Mouse (Mus musculus): ENCODE data around the gene Miga1. TPM values are rescaled to one million over a fixed set of nuclear protein-coding genes. Genes with fewer than 3 reads are reported as not detected.
"Not testable (repeated sequence)": the region's sequence is repeated elsewhere in the genome, so short reads cannot be mapped to it uniquely, and the experiment has no call there.

The Miga1 gene
- total RNA-seq, 2 experiments from 2014 or later: 16.9 to 26.8 TPM

GRCm38 (mm10) chr3:152332545-152333300, 7.5 kb downstream of the Miga1 start:
- peak; percentile 52 for ATAC-seq (replicated peaks; ENCODE audit: low FRiP score, low TSS enrichment, poor library complexity, severe bottlenecking)

- ATAC-seq (replicated peaks; ENCODE audit: low FRiP score, low TSS enrichment, poor library complexity, severe bottlenecking): no peak
These were observed 8.1 kb downstream of the Miga1 start for GRCm38 (mm10) chr3:152332104-152332503.

- ATAC-seq (replicated peaks; ENCODE audit: low FRiP score, low TSS enrichment, poor library complexity, severe bottlenecking): no peak
These were observed 18.3 kb downstream of the Miga1 start for GRCm38 (mm10) chr3:152321765-152322547.

GRCm38 (mm10) chr3:152320972-152321645, 19.1 kb downstream of the Miga1 start:
- ATAC-seq (replicated peaks; ENCODE audit: low FRiP score, low TSS enrichment, poor library complexity, severe bottlenecking): peak; percentile 50; the same call in 1 of the 2 replicates

- not testable (repeated sequence) for ATAC-seq (replicated peaks; ENCODE audit: low FRiP score, low TSS enrichment, poor library complexity, severe bottlenecking)
These were observed 23.6 kb downstream of the Miga1 start for GRCm38 (mm10) chr3:152316447-152317173.

- ATAC-seq (replicated peaks; ENCODE audit: low FRiP score, low TSS enrichment, poor library complexity, severe bottlenecking): peak; percentile 99
These were observed 24.6 kb downstream of the Miga1 start for GRCm38 (mm10) chr3:152315613-152316012.

GRCm38 (mm10) chr3:152314666-152315065, 25.5 kb downstream of the Miga1 start:
- not testable (repeated sequence) for ATAC-seq (replicated peaks; ENCODE audit: low FRiP score, low TSS enrichment, poor library complexity, severe bottlenecking)

GRCm38 (mm10) chr3:152309250-152309645, 31.0 kb downstream of the Miga1 start:
- ATAC-seq (replicated peaks; ENCODE audit: low FRiP score, low TSS enrichment, poor library complexity, severe bottlenecking): peak; percentile 32

GRCm38 (mm10) chr3:152308485-152309249, 31.5 kb downstream of the Miga1 start:
- ATAC-seq (replicated peaks; ENCODE audit: low FRiP score, low TSS enrichment, poor library complexity, severe bottlenecking): peak; percentile 73

- no peak for ATAC-seq (replicated peaks; ENCODE audit: low FRiP score, low TSS enrichment, poor library complexity, severe bottlenecking)
These were observed 34.2 kb downstream of the Miga1 start for GRCm38 (mm10) chr3:152305971-152306370.

- ATAC-seq (replicated peaks; ENCODE audit: low FRiP score, low TSS enrichment, poor library complexity, severe bottlenecking): no peak
These were observed 35.1 kb downstream of the Miga1 start for GRCm38 (mm10) chr3:152305080-152305479.

GRCm38 (mm10) chr3:152304093-152304815, 36.0 kb downstream of the Miga1 start:
- ATAC-seq (replicated peaks; ENCODE audit: low FRiP score, low TSS enrichment, poor library complexity, severe bottlenecking): no peak

- no peak for ATAC-seq (replicated peaks; ENCODE audit: low FRiP score, low TSS enrichment, poor library complexity, severe bottlenecking)
These were observed 37.2 kb downstream of the Miga1 start for GRCm38 (mm10) chr3:152302991-152303390.

- 0 out of 2 replicates have a peak, but pooled peaks have one; percentile 50 for ATAC-seq (replicated peaks; ENCODE audit: low FRiP score, low TSS enrichment, poor library complexity, severe bottlenecking)
These were observed 39.5 kb downstream of the Miga1 start for GRCm38 (mm10) chr3:152300376-152301337.

- ATAC-seq (replicated peaks; ENCODE audit: low FRiP score, low TSS enrichment, poor library complexity, severe bottlenecking): no peak
These were observed 44.3 kb downstream of the Miga1 start for GRCm38 (mm10) chr3:152295896-152296295.

GRCm38 (mm10) chr3:152294400-152294799, 45.8 kb downstream of the Miga1 start:
- no peak for ATAC-seq (replicated peaks; ENCODE audit: low FRiP score, low TSS enrichment, poor library complexity, severe bottlenecking)

All from megakaryocyte-erythroid progenitor cell, adult 5-6 weeks (primary cell).